Mouse (Mus musculus) liver, embryonic 11.5 days (tissue): ENCODE results near the gene Lgals3bp. TPM values are rescaled to one million over a fixed set of nuclear protein-coding genes. Genes with fewer than 3 reads are reported as not detected.

ENCODE experiments used
- ATAC-seq: fragments of 200-750 bp; cut with Nextera tagmentation; replicated peaks from 2 replicates; pipeline ENCODE4 v1.8.0; 2017; ENCODE audit warnings: moderate number of reproducible peaks, mild to moderate bottlenecking, moderate TSS enrichment, moderate library complexity; ENCODE audit not compliant: low FRiP score
- DNase-seq: peaks from one replicate; pipeline ENCODE4 v3.0.0-alpha.2; 2017; ENCODE audit warnings: low spot score
- H3K27ac ChIP-seq: fragments of 300-500 bp; sonication (generic); 2 replicates; pipeline ENCODE4 v1.5.1; 2014; ENCODE audit warnings: mild to moderate bottlenecking, low read depth, low read length, control low read depth
- H3K27me3 ChIP-seq: fragments of 300-500 bp; sonication (generic); replicated peaks from 2 replicates; pipeline ENCODE4 v1.6.1; 2014; ENCODE audit warnings: low read length, mixed read lengths; ENCODE audit not compliant: control insufficient read depth, insufficient read depth
- H3K36me3 ChIP-seq: fragments of 300-500 bp; sonication (generic); 2 replicates; pipeline ENCODE4 v1.6.1; 2014; ENCODE audit warnings: mild to moderate bottlenecking, low read length, moderate library complexity, mixed read lengths; ENCODE audit not compliant: control insufficient read depth, insufficient read depth
- H3K4me1 ChIP-seq: fragments of 300-500 bp; sonication (generic); replicated peaks from 2 replicates; pipeline ENCODE4 v1.6.1; 2014; ENCODE audit warnings: low read length, mixed read lengths; ENCODE audit not compliant: control insufficient read depth, insufficient read depth
- H3K4me2 ChIP-seq: fragments of 300-500 bp; sonication (generic); 2 replicates; pipeline ENCODE4 v1.6.1; 2014; ENCODE audit warnings: mild to moderate bottlenecking, control low read depth, moderate library complexity
- H3K4me3 ChIP-seq: fragments of 300-500 bp; sonication (generic); 2 replicates; pipeline ENCODE4 v1.5.1; 2014; ENCODE audit warnings: low read depth, low read length, control low read depth
- H3K9ac ChIP-seq: fragments of 300-500 bp; sonication (generic); 2 replicates; pipeline ENCODE4 v1.6.1; 2014; ENCODE audit warnings: low read depth, low read length, control low read depth
- H3K9me3 ChIP-seq: fragments of 300-500 bp; sonication (generic); 2 replicates; pipeline ENCODE4 v1.6.1; 2016; ENCODE audit warnings: low read length, inconsistent platforms, mixed read lengths; ENCODE audit not compliant: control insufficient read depth
- WGBS: fragments of 180-500 bp; shearing (Covaris S2); extraction: QIAGEN DNeasy Blood & Tissue Kit; methylation state at CpG from one replicate; pipeline ENCODE4 v1.1.7; 2014; 5-methylcytosine and 5-hydroxymethylcytosine counted together
- polyA plus RNA-seq: library from polyadenylated mRNA; unstranded; fragments of >200 nt; fragmentation: Nextera tagmentation; extraction: Ambion mirVana; gene quantifications from 2 replicates; pipeline ENCODE4 v1.2.1, GENCODE M21; 2014

Gene Lgals3bp
- polyA plus RNA-seq, 1 experiment from 2014 or later, result 23.3 TPM

DNA sequence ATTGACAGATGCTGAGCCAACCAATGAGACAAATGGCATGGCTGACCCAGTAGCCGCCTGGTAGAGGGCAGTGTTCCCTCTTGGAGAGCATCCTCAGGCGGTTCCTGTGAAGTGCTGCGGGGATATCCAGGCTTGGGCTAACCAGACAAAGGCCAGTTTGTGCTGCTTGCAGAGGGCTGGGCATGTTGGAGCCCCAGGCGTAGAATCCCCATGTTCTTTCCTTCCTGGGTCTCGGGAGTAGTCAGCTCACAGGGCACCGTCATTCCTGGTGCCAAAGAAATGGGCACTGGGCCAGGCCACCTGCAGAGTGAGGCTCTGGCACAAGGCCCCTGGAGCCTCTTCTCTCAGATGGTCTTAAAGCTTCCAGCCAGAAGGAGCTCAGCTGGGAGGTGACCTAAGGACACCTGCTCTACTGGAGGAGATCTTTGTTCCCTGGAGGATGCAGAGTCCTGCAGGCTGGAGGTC is 34.6 kb upstream of the Lgals3bp start:
- Histone ChIP-seq H3K4me2 (no peak overlapping the region), H3K27me3 (no peaks in the 10 kb centered on the region), H3K9me3 (no peaks in the 10 kb centered on the region), H3K4me3 (no peak overlapping the region), H3K27ac (no peak overlapping the region), H3K36me3 (no peaks in the 10 kb centered on the region), H3K9ac (no peak overlapping the region), H3K4me1 (peaks cover 5% of the 10 kb centered on the region; the same call in 1 of the 2 replicates)
- WGBS, result 45% methylated on average over 6 of the region's 6 CpGs
- DNase-seq (no peak), ATAC-seq (no peak)

DNA sequence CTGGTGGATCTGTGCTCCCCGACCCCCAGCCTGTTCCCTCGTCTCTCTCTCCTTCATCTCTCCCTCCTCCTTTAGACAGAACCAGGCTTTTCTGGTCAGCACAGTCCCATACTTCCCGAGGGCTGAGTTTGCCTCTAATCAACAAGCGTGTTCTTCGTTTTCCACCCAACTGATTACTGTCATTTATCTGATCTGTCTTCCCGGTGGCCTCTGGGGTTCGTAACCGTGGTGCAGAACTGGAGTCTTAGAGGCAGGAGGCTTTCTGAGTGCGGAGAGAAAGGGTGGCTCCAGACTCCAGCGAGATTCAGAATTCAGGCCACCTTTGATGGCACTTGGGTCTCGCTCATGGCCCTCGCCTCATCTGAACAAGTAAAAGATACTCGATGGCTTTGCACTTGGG is 32.2 kb upstream of the Lgals3bp start:
- no peaks in the 10 kb centered on the region for H3K9me3 ChIP-seq
- peak overlapping the region; percentile 12; the same call in 1 of the 2 replicates for H3K9ac ChIP-seq
- H3K27ac ChIP-seq, result no peak overlapping the region
- 34% methylated on average over 13 of the region's 13 CpGs for WGBS
- H3K36me3 ChIP-seq, result no peaks in the 10 kb centered on the region
- peak overlapping the region; percentile 22; the same call in 1 of the 2 replicates for H3K4me3 ChIP-seq
- H3K27me3 ChIP-seq, result no peaks in the 10 kb centered on the region
- no peak for DNase-seq
- H3K4me1 ChIP-seq, result peaks cover 5% of the 10 kb centered on the region
- ATAC-seq, result no peak
- peak overlapping the region; percentile 47 for H3K4me2 ChIP-seq

GRCm38 (mm10) chr11:118433398-118433868 is 31.5 kb upstream of the Lgals3bp start:
- Histone ChIP-seq H3K4me1 (peaks cover 5% of the 10 kb centered on the region), H3K9ac (no peak overlapping the region), H3K27ac (no peak overlapping the region)

DNA sequence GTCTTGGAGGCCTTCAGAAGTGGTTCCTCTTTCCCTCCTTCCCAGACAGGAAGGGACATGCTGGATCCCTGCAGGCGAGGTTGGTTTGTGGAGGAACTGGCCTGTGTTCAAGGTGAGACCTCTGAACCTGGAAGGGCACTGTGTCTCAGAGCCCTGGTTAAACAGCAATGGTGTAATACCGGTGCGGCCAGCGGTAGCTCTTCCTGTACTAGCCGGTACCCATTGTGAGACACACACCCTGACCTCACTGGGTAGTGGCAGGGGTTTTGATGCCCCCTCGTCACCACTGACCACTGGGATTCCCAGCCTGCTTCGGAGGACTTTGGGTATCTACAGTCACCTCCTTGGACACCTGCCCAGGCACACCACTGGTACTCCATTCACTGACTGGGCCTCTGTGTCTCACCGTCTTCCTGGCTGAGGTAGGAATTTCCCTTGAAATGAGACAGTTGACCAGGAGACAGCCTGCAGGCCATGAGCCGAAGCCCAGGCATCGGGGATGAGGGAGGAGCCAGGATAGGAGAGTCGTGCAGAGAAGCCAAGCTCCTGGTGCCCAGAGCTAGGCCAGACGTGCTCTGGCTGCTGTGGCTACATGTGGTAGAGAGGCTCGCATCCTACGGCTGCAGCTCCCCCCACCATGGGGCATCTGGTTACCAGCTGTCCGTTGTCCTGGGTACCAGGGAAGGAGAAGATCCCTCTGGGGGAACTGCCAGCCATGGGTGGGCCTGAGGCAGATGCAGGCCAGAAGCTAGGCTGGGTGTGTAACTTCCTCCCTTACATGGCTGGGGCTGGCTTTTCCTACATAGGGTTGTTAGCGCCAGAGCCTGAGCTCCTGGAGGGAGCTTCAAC is 29.4 kb upstream of the Lgals3bp start:
- no peaks in the 10 kb centered on the region for H3K36me3 ChIP-seq
- H3K9ac ChIP-seq, result no peak overlapping the region
- no peaks in the 10 kb centered on the region for H3K9me3 ChIP-seq
- ATAC-seq (no peak), DNase-seq (no peak)
- no peak overlapping the region for H3K4me3 ChIP-seq
- peaks cover 9% of the 10 kb centered on the region; the same call in 1 of the 2 replicates for H3K27me3 ChIP-seq
- WGBS, result 73% methylated on average over 16 of the region's 16 CpGs
- H3K4me1 ChIP-seq, result peaks cover 11% of the 10 kb centered on the region
- H3K27ac ChIP-seq, result no peak overlapping the region
- no peak overlapping the region for H3K4me2 ChIP-seq

More at GRCm38 (mm10) chr11:118433398-118433868, 31.5 kb upstream of the Lgals3bp start:
- H3K4me2 ChIP-seq, result peak overlapping the region; percentile 47
- no peak overlapping the region for H3K4me3 ChIP-seq
- peaks cover 4% of the 10 kb centered on the region; the same call in 1 of the 2 replicates for H3K27me3 ChIP-seq
- H3K9me3 ChIP-seq, result no peaks in the 10 kb centered on the region
- ATAC-seq (no peak), DNase-seq (no peak)
- 68% methylated on average over 10 of the region's 10 CpGs for WGBS
- H3K36me3 ChIP-seq, result no peaks in the 10 kb centered on the region

- peaks cover 11% of the 10 kb centered on the region for H3K4me1 ChIP-seq
- H3K9me3 ChIP-seq, result no peaks in the 10 kb centered on the region
- H3K36me3 ChIP-seq, result no peaks in the 10 kb centered on the region
- no peak overlapping the region for H3K27ac ChIP-seq
- WGBS, result 42% methylated on average over 4 of the region's 4 CpGs
- no peak overlapping the region for H3K4me2 ChIP-seq
- peaks cover 9% of the 10 kb centered on the region; the same call in 1 of the 2 replicates for H3K27me3 ChIP-seq
- DNase-seq, result no peak
- no peak overlapping the region for H3K4me3 ChIP-seq
- no peak overlapping the region for H3K9ac ChIP-seq
- ATAC-seq, result no peak
Observed at GRCm38 (mm10) chr11:118430291-118430885, 28.5 kb upstream of the Lgals3bp start.

DNA sequence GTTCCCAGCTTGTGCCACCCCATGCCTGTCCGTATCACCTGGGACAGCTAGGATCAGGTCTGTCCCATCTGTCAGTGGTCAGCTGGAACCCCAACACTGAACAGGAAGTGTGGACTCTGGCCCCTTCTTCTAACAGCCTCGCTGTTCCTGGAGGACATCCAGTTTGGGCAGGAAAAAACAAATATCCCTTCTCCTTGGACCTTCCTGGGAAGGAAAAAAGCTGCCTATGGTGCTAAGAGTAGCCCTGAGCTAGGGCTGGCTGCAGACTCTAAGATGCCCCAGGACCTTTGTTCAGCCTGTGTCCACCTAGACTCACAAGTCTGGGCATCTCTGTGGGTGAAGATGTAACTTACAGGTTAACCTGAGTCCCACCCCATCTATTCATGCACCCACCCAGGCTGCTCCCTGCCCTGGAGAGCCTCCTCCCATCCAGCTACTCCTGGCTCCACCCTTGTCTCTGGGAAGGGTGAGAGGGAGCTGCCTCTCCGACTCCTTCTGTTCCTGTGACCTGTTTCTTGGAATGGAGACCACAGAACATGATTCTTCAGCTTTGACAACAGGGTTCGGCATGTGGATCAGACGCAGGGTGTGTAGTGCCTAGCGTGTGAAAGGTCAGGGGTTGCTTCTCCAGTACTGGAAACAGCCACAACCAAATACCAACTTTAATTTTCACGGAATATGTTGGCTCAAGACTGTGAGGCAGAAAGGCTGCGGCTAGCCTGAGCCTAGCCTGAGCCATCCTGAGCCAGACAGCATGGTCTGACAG is 27.2 kb upstream of the Lgals3bp start:
- no peaks in the 10 kb centered on the region for H3K9me3 ChIP-seq
- no peak overlapping the region for H3K27ac ChIP-seq
- WGBS, result 58% methylated on average over 8 of the region's 8 CpGs
- peak overlapping the region; percentile 53 for H3K4me2 ChIP-seq
- DNase-seq (no peak), ATAC-seq (no peak)
- H3K27me3 ChIP-seq, result peaks cover 9% of the 10 kb centered on the region; the same call in 1 of the 2 replicates
- no peaks in the 10 kb centered on the region for H3K36me3 ChIP-seq
- peak overlapping the region; percentile 29 for H3K4me3 ChIP-seq
- H3K9ac ChIP-seq, result no peak overlapping the region; the same call in 1 of the 2 replicates
- H3K4me1 ChIP-seq, result peaks cover 17% of the 10 kb centered on the region

DNA sequence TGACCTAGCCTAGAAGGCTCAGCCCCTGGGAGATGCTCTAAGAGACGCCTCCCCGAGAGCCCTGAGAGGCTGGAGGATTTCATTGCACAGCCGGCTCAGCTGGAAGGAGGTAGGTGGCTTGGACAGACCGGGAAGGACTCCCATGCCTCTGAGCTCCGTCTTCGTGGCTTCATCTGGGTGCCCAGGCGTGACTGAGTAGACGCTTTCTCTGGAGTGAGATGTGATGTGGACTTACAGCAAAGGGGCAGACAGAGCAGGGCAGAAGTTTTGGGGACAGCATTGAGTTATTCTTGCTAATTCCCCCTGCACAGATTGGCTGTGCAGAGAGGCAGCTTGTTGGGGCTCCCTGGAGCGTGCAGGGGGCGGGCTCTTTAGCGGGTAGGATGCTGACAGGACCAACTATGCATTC is 26.6 kb upstream of the Lgals3bp start:
- H3K27ac ChIP-seq, result peak overlapping the region; percentile 32; the same call in 1 of the 2 replicates
- no peak for DNase-seq
- 16% methylated on average over 11 of the region's 11 CpGs for WGBS

DNA sequence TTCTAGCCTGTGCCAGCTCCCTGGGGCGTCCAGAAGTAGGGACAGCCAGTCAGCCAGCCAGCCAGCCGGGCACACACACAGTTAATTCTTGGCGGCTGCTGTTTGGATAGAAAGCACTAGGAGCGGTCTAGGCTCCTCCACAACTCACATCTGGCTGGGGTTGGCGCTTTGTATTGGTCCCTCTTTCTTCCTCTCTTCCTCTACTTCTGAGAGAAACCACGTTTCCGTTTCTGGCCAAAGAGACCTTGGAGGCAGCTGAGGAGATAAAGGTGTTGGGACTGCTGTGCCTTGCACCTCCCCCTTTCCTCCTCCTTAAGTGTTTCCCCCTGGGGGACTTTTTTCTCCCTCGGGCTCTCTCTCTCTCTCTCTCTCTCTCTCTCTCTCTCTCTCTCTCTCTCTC is 26.1 kb upstream of the Lgals3bp start, which contains the start of gene C1qtnf1:
TSS of gene C1qtnf1 (plus strand) at position 218 of the 400 bp plus-strand sequence.
- H3K36me3 ChIP-seq, result no peaks in the 10 kb centered on the region
- no peak for DNase-seq
- H3K4me1 ChIP-seq, result peaks cover 15% of the 10 kb centered on the region
- no peaks in the 10 kb centered on the region for H3K9me3 ChIP-seq
- peaks cover 9% of the 10 kb centered on the region; the same call in 1 of the 2 replicates for H3K27me3 ChIP-seq
- H3K4me3 ChIP-seq, result peak within 1 kb of the TSS; percentile 29
- H3K27ac ChIP-seq, result peak within 1 kb of the TSS; percentile 52; the same call in 1 of the 2 replicates
- peak within 1 kb of the TSS; percentile 53 for H3K4me2 ChIP-seq
- ATAC-seq, result no peak
- WGBS, result 5% methylated on average over 8 of the region's 8 CpGs
- H3K9ac ChIP-seq, result no peak within 1 kb of the TSS; the same call in 1 of the 2 replicates

More for the DNA sequence above, 26.6 kb upstream of the Lgals3bp start:
- Histone ChIP-seq H3K9me3 (no peaks in the 10 kb centered on the region), H3K36me3 (no peaks in the 10 kb centered on the region), H3K4me1 (peaks cover 15% of the 10 kb centered on the region), H3K9ac (no peak overlapping the region; the same call in 1 of the 2 replicates), H3K4me2 (peak overlapping the region; percentile 53), H3K4me3 (peak overlapping the region; percentile 29), H3K27me3 (peaks cover 9% of the 10 kb centered on the region; the same call in 1 of the 2 replicates)
- no peak for ATAC-seq
